Mouse (Mus musculus) activated CD4-positive, CD25-positive, alpha-beta regulatory T cell, adult 4 months (primary cell): ENCODE data around the gene Aqr. TPM values are rescaled to one million over a fixed set of nuclear protein-coding genes. Genes with fewer than 3 reads are reported as not detected.
A peak's percentile ranks its signal among the peaks of the same experiment; 100 is the strongest.
"Not testable (repeated sequence)": the region's sequence is repeated elsewhere in the genome, so short reads cannot be mapped to it uniquely, and the experiment has no call there.

Experiments used
- ATAC-seq: one replicate; pipeline ENCODE4 v1.8.0; 2017
- polyA plus RNA-seq, 2 experiments: library from polyadenylated mRNA; unstranded; fragments of 100-300 nt; shearing (Covaris generic); gene quantifications; one replicate each; pipeline ENCODE4 v1.2.1; 2017

Aqr gene
- polyA plus RNA-seq: 10 to 100 TPM; 37.1 to 43.7 TPM

- not testable (repeated sequence) for ATAC-seq
Observed at GRCm38 (mm10) chr2:114186924-114187323, at the start of gene Aqr. Aqr (minus strand) TSS chr2:114187024.

GRCm38 (mm10) chr2:114236566-114236965, 49.7 kb upstream of the Aqr start:
- no peak for ATAC-seq

GRCm38 (mm10) chr2:114235584-114235983, 48.8 kb upstream of the Aqr start:
- ATAC-seq: no peak

GRCm38 (mm10) chr2:114231248-114231647, 44.4 kb upstream of the Aqr start:
- no peak for ATAC-seq

- no peak for ATAC-seq
Observed at GRCm38 (mm10) chr2:114228672-114229071, 41.8 kb upstream of the Aqr start.

- ATAC-seq: no peak
Observed at GRCm38 (mm10) chr2:114205036-114205435, 18.2 kb upstream of the Aqr start.

GRCm38 (mm10) chr2:114201574-114201973, 14.8 kb upstream of the Aqr start:
- ATAC-seq: peak; percentile 7

- ATAC-seq: peak; percentile 88
Observed at GRCm38 (mm10) chr2:114200932-114201559, 14.2 kb upstream of the Aqr start, which contains the start of gene Zfp770. Zfp770 (minus strand) TSS chr2:114201469.

GRCm38 (mm10) chr2:114196421-114196820, 9.6 kb upstream of the Aqr start:
- no peak for ATAC-seq

GRCm38 (mm10) chr2:114177802-114178733, 8.8 kb downstream of the Aqr start:
- no peak for ATAC-seq

GRCm38 (mm10) chr2:114174651-114175484, 12.0 kb downstream of the Aqr start:
- ATAC-seq: peak; percentile 99

GRCm38 (mm10) chr2:114173248-114173647, 13.6 kb downstream of the Aqr start:
- ATAC-seq: no peak

GRCm38 (mm10) chr2:114167837-114168236, 19.0 kb downstream of the Aqr start:
- no peak for ATAC-seq

GRCm38 (mm10) chr2:114161978-114162377, 24.8 kb downstream of the Aqr start:
- no peak for ATAC-seq

GRCm38 (mm10) chr2:114157345-114157744, 29.5 kb downstream of the Aqr start:
- no peak for ATAC-seq

GRCm38 (mm10) chr2:114156639-114157038, 30.2 kb downstream of the Aqr start:
- no peak for ATAC-seq

GRCm38 (mm10) chr2:114153247-114153646, 33.6 kb downstream of the Aqr start:
- ATAC-seq: peak; percentile 58

GRCm38 (mm10) chr2:114146864-114147458, 39.9 kb downstream of the Aqr start:
- ATAC-seq: no peak

GRCm38 (mm10) chr2:114145315-114145801, 41.5 kb downstream of the Aqr start:
- ATAC-seq: peak; percentile 95

- peak; percentile 84 for ATAC-seq
Observed at GRCm38 (mm10) chr2:114144915-114145314, 41.9 kb downstream of the Aqr start.

GRCm38 (mm10) chr2:114143842-114144241, 43.0 kb downstream of the Aqr start:
- ATAC-seq: no peak

- ATAC-seq: no peak
Observed at GRCm38 (mm10) chr2:114136755-114137154, 50.1 kb downstream of the Aqr start.
